Mouse (Mus musculus) intestine, embryonic 15.5 days (tissue): Measurements from ENCODE around the gene Cldnd1. TPM values are rescaled to one million over a fixed set of nuclear protein-coding genes. Genes with fewer than 3 reads are reported as not detected.

ENCODE experiments used
- polyA plus RNA-seq: library from polyadenylated mRNA; unstranded; fragments of >200 nt; fragmentation: Nextera tagmentation; extraction: Ambion mirVana; gene quantifications from 2 replicates; pipeline ENCODE4 v1.2.1, GENCODE M21; 2015

Cldnd1 gene
- polyA plus RNA-seq, 1 experiment from 2014 or later: 97.6 TPM

Other genes with a start within 250 kb of the Cldnd1 start
- 18.9 and 19.3 TPM in 2 replicates for gene St3gal6, start 203.7 kb upstream of the Cldnd1 start, polyA plus RNA-seq
- not detected in 2 replicates for gene Gm813, start 110.9 kb upstream of the Cldnd1 start, polyA plus RNA-seq
- not detected in 2 replicates for gene E330017A01Rik, start 89.2 kb upstream of the Cldnd1 start, polyA plus RNA-seq
- 58.4 and 71.3 TPM in 2 replicates for gene Cpox, start 57.6 kb upstream of the Cldnd1 start, polyA plus RNA-seq
- 0.14 TPM in 1 of 2 replicates, not detected in the other for gene Gpr15, start 8.8 kb upstream of the Cldnd1 start, polyA plus RNA-seq
- not detected in 2 replicates for gene Olfr172, start 35.3 kb downstream of the Cldnd1 start, polyA plus RNA-seq
- gene Olfr173, start 72.4 kb downstream of the Cldnd1 start, polyA plus RNA-seq: not detected in 2 replicates
- gene Olfr175-ps1, start 98.9 kb downstream of the Cldnd1 start, polyA plus RNA-seq: not detected in 2 replicates
- not detected in 2 replicates for gene Olfr177, start 146.9 kb downstream of the Cldnd1 start, polyA plus RNA-seq
- not detected in 2 replicates for gene Olfr178, start 164.2 kb downstream of the Cldnd1 start, polyA plus RNA-seq
- not detected in 2 replicates for gene Olfr181, start 200.8 kb downstream of the Cldnd1 start, polyA plus RNA-seq
- gene Olfr180, start 201.5 kb downstream of the Cldnd1 start, polyA plus RNA-seq: not detected in 2 replicates